Mouse (Mus musculus) intestine, postnatal 0 days (tissue): ENCODE data around the gene Dtd1. TPM values are rescaled to one million over a fixed set of nuclear protein-coding genes. Genes with fewer than 3 reads are reported as not detected.

Source experiments
- ATAC-seq: fragments of 200-750 bp; cut with Nextera tagmentation; 2 replicates; pipeline ENCODE4 v1.8.0; 2017; ENCODE audit warnings: mild to moderate bottlenecking, moderate TSS enrichment, moderate library complexity
- H3K27ac ChIP-seq: fragments of 300-500 bp; sonication (generic); 2 replicates; pipeline ENCODE4 v1.5.1; 2014; ENCODE audit warnings: mild to moderate bottlenecking, low read depth, low read length, moderate library complexity
- H3K27me3 ChIP-seq: fragments of 300-500 bp; sonication (generic); replicated peaks from 2 replicates; pipeline ENCODE4 v1.6.1; 2014; ENCODE audit warnings: low read length, mixed read lengths; ENCODE audit not compliant: control insufficient read depth, insufficient read depth
- H3K36me3 ChIP-seq: fragments of 300-500 bp; sonication (generic); 2 replicates; pipeline ENCODE4 v1.6.1; 2014; ENCODE audit warnings: mild to moderate bottlenecking, moderate library complexity; ENCODE audit not compliant: control insufficient read depth, insufficient read depth
- H3K4me1 ChIP-seq: fragments of 300-500 bp; sonication (generic); replicated peaks from 2 replicates; pipeline ENCODE4 v1.6.1; 2014; ENCODE audit warnings: antibody characterized with exemption, low read length, mixed read lengths; ENCODE audit not compliant: control insufficient read depth, insufficient read depth
- H3K4me2 ChIP-seq: fragments of 300-500 bp; sonication (generic); replicated peaks from 2 replicates; pipeline ENCODE4 v1.6.1; 2014; ENCODE audit warnings: low read depth, mild to moderate bottlenecking, moderate library complexity
- H3K4me3 ChIP-seq: fragments of 300-500 bp; sonication (generic); 2 replicates; pipeline ENCODE4 v1.5.1; 2014; ENCODE audit warnings: low read depth, low read length
- H3K9ac ChIP-seq: fragments of 300-500 bp; sonication (generic); 2 replicates; pipeline ENCODE4 v1.6.1; 2014; ENCODE audit warnings: mild to moderate bottlenecking, low read depth, low read length
- H3K9me3 ChIP-seq: fragments of 300-500 bp; sonication (generic); 2 replicates; pipeline ENCODE4 v1.6.1; 2016; ENCODE audit warnings: mixed run types; ENCODE audit not compliant: control insufficient read depth
- CTCF ChIP-seq: sonication (generic); IDR thresholded peaks from 2 replicates; pipeline ENCODE4 v1.5.1; 2016; ENCODE audit warnings: low read depth, mild to moderate bottlenecking, control low read depth, antibody characterized with exemption, moderate library complexity
- WGBS: fragments of 180-500 bp; shearing (Covaris S2); extraction: QIAGEN DNeasy Blood & Tissue Kit; methylation state at CpG from one replicate; pipeline ENCODE4 v1.1.7; 2014; 5-methylcytosine and 5-hydroxymethylcytosine counted together
- polyA plus RNA-seq: library from polyadenylated mRNA; unstranded; fragments of >200 nt; fragmentation: Nextera tagmentation; extraction: Ambion mirVana; gene quantifications from 2 replicates; pipeline ENCODE4 v1.2.1, GENCODE M21; 2015

The Dtd1 gene
- polyA plus RNA-seq, 1 experiment from 2014 or later: 31.6 TPM

GRCm38 (mm10) chr2:144715211-144715768, 115.6 kb downstream of the Dtd1 start:
- no peak for ATAC-seq
- Histone ChIP-seq H3K4me2 (no peak overlapping the region), H3K4me3 (no peak overlapping the region), H3K9me3 (no peaks in the 10 kb centered on the region), H3K27ac (no peak overlapping the region), H3K9ac (no peak overlapping the region), H3K4me1 (no peaks in the 10 kb centered on the region), H3K27me3 (no peaks in the 10 kb centered on the region), H3K36me3 (no peaks in the 10 kb centered on the region)
- no peak for TF ChIP-seq CTCF
- 67% methylated on average over 2 of the region's 2 CpGs for WGBS

DNA sequence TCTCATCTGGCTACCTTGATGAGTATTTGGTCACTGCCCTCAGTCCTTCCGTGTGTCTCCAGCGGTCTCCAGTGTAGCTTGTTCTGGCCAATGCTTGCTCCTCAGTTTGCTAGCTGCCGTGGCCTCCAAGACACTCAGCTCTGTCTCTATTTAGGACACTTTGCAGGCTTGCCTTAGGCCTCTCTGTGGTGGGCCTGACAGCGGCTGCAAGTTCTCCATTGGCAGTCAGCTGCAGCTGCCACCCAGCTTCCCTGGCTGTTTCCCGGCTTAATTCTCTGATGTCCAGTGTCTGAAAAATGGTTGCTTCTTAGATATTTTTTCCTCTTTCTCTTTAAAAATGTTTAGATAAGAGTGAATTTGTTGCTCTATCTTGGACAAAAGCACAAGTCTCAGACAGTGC, 116.6 kb downstream of the Dtd1 start:
- WGBS: 66% methylated on average over 5 of the region's 5 CpGs
- no peak for ATAC-seq
- Histone ChIP-seq H3K4me1 (no peaks in the 10 kb centered on the region), H3K4me3 (no peak overlapping the region), H3K9ac (no peak overlapping the region), H3K9me3 (no peaks in the 10 kb centered on the region), H3K4me2 (no peak overlapping the region), H3K27me3 (no peaks in the 10 kb centered on the region), H3K27ac (no peak overlapping the region), H3K36me3 (no peaks in the 10 kb centered on the region)
- no peak for TF ChIP-seq CTCF

GRCm38 (mm10) chr2:144718273-144718672, 118.6 kb downstream of the Dtd1 start:
- Histone ChIP-seq H3K36me3 (no peaks in the 10 kb centered on the region), H3K4me3 (no peak overlapping the region), H3K9me3 (no peaks in the 10 kb centered on the region), H3K27me3 (no peaks in the 10 kb centered on the region), H3K4me2 (no peak overlapping the region), H3K9ac (no peak overlapping the region), H3K4me1 (no peaks in the 10 kb centered on the region), H3K27ac (no peak overlapping the region)
- 68% methylated on average over 5 of the region's 5 CpGs for WGBS
- ATAC-seq: no peak
- no peak for TF ChIP-seq CTCF

GRCm38 (mm10) chr2:144719294-144719693, 119.6 kb downstream of the Dtd1 start:
- H3K27ac ChIP-seq: no peak overlapping the region
- WGBS: 74% methylated on average over 5 of the region's 5 CpGs

GRCm38 (mm10) chr2:144719718-144720117, 120.0 kb downstream of the Dtd1 start:
- Histone ChIP-seq H3K9me3 (no peaks in the 10 kb centered on the region), H3K9ac (no peak overlapping the region), H3K4me2 (no peak overlapping the region), H3K27me3 (no peaks in the 10 kb centered on the region), H3K36me3 (no peaks in the 10 kb centered on the region), H3K27ac (no peak overlapping the region), H3K4me1 (no peaks in the 10 kb centered on the region), H3K4me3 (no peak overlapping the region)
- no peak for ATAC-seq
- TF ChIP-seq CTCF: no peak
- 71% methylated on average over 4 of the region's 4 CpGs for WGBS

More at GRCm38 (mm10) chr2:144719294-144719693, 119.6 kb downstream of the Dtd1 start:
- H3K4me2 ChIP-seq: no peak overlapping the region
- no peaks in the 10 kb centered on the region for H3K27me3 ChIP-seq
- H3K9ac ChIP-seq: no peak overlapping the region
- H3K9me3 ChIP-seq: no peaks in the 10 kb centered on the region
- no peak for TF ChIP-seq CTCF
- no peak overlapping the region for H3K4me3 ChIP-seq
- no peaks in the 10 kb centered on the region for H3K4me1 ChIP-seq
- no peaks in the 10 kb centered on the region for H3K36me3 ChIP-seq
- ATAC-seq: no peak

GRCm38 (mm10) chr2:144720407-144720959, 120.8 kb downstream of the Dtd1 start:
- no peak overlapping the region for H3K4me3 ChIP-seq
- WGBS: 37% methylated on average over 5 of the region's 5 CpGs
- H3K4me2 ChIP-seq: no peak overlapping the region
- no peak for ATAC-seq
- no peak overlapping the region for H3K9ac ChIP-seq
- no peaks in the 10 kb centered on the region for H3K4me1 ChIP-seq
- no peaks in the 10 kb centered on the region for H3K9me3 ChIP-seq
- no peaks in the 10 kb centered on the region for H3K36me3 ChIP-seq
- TF ChIP-seq CTCF: no peak
- no peaks in the 10 kb centered on the region for H3K27me3 ChIP-seq
- no peak overlapping the region for H3K27ac ChIP-seq
